Mouse (Mus musculus) C2C12 (cell line): ENCODE results near the gene Tfap2e.

Experiments used
- CEBPB ChIP-seq: IDR thresholded peaks from one replicate; pipeline ENCODE4 v1.6.1; 2011; ENCODE audit warnings: low read depth, mild to moderate bottlenecking, control low read depth, moderate library complexity
- CTCF ChIP-seq: IDR thresholded peaks from one replicate; pipeline ENCODE4 v1.5.1; 2011; ENCODE audit not compliant: control insufficient read depth, insufficient read depth, insufficient read length
- MYOG ChIP-seq: IDR thresholded peaks from one replicate; pipeline ENCODE4 v1.6.1; 2011; ENCODE audit not compliant: control insufficient read depth, insufficient read length; ENCODE audit errors: extremely low read depth

GRCm38 (mm10) chr4:126759435-126759834 is 23.4 kb upstream of the Tfap2e start:
- TF ChIP-seq CTCF (no peak), MYOG (no peak), CEBPB (no peak)
